Mouse (Mus musculus) skeletal muscle tissue, adult 2 months (tissue): ENCODE measurements around the gene Nav2.

Experiments
- DNase-seq: peaks from one replicate; pipeline ENCODE4 v3.0.0-alpha.2; 2012; ENCODE audit warnings: low read depth, low spot score

Nav2 gene

GRCm38 (mm10) chr7:49511820-49512453 is 603.4 kb downstream of the Nav2 start:
- DNase-seq: no peak

GRCm38 (mm10) chr7:49513763-49514437 is 605.4 kb downstream of the Nav2 start:
- no peak for DNase-seq

- DNase-seq: no peak
Measured at GRCm38 (mm10) chr7:49515012-49515411, 606.5 kb downstream of the Nav2 start.

GRCm38 (mm10) chr7:49520504-49520903 is 612.0 kb downstream of the Nav2 start:
- DNase-seq: no peak

DNA sequence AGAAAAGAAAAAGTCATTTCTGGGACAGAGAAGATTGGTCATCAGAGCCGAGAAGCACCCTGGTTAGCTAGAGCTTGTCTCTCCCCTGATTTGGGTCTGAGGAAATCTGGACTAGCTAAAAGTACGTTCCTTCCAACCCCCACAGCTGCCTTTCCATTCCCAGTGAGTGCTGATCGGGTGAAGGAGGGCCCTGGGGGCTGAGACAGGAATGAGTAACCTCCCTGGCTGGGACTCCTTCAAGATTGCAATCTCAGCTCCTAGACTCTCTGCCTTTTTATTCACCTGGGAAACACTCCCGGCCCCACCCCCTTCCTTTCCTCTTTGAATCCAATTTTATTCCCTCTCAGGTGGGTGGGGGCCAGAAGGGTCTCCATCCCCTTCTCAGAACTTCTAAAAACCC is 612.8 kb downstream of the Nav2 start:
- no peak for DNase-seq

- DNase-seq: no peak
Measured at GRCm38 (mm10) chr7:49521976-49522375, 613.5 kb downstream of the Nav2 start.

- DNase-seq: no peak
Measured at GRCm38 (mm10) chr7:49522411-49523114, 614.0 kb downstream of the Nav2 start.

DNA sequence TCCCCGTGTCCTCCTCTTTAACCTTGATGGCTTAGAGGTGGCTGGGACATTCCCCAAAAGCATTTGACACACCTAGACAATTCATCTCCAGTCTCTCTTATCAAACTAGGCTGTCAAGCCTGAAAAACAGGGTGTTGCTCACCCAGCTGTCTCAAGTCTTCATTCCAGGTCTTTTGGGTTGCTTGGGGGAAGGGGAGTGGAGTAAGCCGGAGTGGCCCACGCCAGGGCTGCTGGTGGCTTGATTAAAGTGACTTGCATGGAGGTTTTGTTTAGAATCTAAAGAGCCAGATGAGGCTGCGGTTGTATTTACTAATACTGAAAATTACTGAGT is 614.6 kb downstream of the Nav2 start:
- no peak for DNase-seq

DNA sequence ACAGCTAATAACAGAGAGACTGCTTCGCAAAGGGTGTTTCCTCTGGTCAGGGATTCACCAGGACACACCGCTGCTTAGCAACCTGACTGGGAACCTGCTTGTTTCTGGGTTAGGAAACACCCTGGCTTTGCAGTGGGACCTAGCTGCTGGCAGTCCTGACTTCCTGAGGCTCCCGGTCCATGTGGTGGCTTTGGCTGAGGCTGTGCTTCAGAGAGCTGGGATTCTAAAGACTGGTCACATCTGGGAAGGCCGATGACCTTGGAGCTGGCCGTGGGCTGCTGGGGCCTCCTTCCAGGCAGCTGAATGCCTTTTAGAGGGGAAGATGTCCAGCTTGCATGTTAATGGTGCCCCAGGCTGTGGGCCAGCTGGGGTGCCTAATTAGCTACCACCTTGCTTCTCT is 615.2 kb downstream of the Nav2 start:
- no peak for DNase-seq

DNA sequence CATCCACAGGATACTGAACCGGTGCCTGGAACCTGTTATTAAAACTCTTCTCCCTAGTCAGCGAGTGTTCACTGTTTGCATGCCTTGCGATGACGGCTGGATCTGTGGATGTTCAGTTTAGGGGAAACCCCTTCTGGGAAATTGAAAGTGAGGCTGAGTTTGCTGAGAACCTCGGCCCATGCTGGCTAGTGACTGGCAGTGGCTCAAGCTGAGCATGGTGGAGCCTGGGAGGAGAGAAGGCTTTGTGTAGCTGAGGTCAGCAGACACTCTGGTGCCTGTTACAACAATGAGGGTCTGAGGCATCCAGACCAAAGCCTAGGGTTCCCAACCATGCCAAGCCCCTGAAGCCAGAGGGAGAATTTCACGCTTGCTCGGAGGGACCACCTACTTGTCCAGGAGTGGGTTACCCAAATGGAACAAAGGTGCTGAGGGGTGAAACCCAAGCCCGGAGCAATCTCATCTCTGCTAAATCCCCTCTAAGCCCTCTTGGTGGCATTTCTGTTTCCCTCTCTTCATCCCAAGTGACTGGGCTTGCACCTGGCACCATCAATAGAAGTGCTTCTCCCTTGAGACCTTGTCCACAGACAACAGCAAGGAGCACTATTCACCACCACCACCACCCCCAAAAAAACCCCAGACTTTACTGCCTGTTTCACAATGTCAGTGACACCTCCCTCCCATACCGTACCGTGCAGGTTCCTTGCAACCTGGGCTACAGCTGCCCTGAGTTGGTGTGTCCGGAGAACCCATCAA is 617.0 kb downstream of the Nav2 start:
- no peak for DNase-seq

- no peak for DNase-seq
Measured at GRCm38 (mm10) chr7:49526101-49526499, 617.6 kb downstream of the Nav2 start.

GRCm38 (mm10) chr7:49527495-49527894 is 619.0 kb downstream of the Nav2 start:
- DNase-seq: no peak

DNA sequence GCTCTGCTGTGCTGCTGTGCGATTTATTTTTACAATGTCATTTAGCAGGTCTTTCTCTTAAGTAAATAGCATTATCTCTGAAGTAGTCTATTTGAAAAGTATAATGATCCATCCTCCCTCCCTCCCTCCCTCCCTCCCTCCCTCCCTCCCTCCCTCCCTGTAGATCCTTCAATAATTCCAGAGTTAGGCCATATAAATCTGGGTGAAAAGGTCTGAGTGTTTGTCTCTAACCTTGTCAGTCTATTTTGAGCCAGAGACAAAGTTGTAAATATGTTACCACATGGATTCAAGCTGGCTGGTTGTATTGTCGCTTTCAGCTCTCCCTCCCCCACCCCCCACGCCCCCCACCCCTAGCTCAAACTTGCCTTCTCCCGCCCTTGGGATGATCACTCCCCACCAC is 619.4 kb downstream of the Nav2 start:
- DNase-seq: no peak

- no peak for DNase-seq
Measured at GRCm38 (mm10) chr7:49529498-49529897, 621.0 kb downstream of the Nav2 start.

DNA sequence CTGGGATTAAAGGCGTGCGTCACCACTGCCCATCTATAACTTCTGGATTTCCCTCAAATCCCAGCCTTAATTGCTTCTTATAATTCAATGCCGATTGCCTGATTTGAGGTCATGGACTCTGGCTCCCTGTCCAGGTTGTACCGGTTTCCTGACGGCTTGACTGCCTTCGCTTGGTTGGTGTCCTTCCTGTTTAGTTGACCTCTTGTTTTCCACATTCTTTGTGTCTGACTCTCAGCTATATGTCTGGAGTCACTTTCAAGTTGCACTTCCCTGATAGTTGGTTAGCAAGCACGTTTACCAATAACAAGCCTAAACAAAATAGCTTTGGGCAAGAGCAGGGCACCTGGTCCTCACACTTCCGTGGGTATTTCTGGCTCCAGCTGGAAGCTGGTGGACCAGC is 625.1 kb downstream of the Nav2 start:
- no peak for DNase-seq

DNA sequence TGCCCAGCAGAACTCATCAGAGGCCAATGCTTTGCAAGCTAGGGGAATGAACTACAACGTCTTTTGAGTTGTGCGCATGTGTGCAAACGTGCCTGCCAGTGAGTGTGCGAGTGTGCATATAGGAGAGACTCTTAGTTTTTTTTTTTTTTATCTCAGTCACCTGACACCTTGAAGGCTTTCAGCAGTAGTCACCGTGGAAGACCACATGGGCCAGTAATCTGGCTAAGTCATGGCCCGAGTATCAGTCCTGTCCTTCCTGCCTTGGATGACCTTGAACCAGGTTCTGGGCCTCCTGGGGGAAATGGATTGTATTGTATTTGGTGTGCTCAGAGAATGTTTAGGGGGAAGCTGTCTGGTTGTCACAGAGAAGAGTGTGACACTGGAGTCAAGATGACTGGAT is 625.7 kb downstream of the Nav2 start:
- no peak for DNase-seq

- no peak for DNase-seq
Measured at GRCm38 (mm10) chr7:49538360-49538759, 629.8 kb downstream of the Nav2 start.

- DNase-seq: no peak
Measured at GRCm38 (mm10) chr7:49540181-49540580, 631.7 kb downstream of the Nav2 start.

- no peak for DNase-seq
Measured at GRCm38 (mm10) chr7:49542135-49542534, 633.6 kb downstream of the Nav2 start.

- no peak for DNase-seq
Measured at GRCm38 (mm10) chr7:49544775-49545705, 636.5 kb downstream of the Nav2 start.

DNA sequence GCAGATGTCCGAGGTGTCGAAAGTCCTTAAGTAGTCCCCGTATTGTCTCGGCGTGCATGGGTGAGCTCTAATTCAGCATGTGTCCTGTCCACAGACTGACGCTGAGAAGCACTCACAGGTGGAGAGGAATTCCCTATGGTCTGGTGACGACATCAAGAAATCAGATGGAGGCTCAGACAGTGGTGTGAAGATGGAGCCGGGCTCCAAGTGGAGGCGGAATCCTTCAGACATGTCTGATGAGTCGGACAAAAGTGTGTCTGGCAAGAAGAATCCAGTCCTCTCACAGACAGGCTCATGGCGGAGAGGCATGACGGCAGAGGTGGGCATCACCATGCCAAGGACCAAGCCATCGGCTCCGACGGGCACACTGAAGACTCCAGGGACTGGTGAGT is 637.2 kb downstream of the Nav2 start:
- no peak for DNase-seq
